Mouse (Mus musculus): ENCODE data around the gene Tbc1d10a.

DNA sequence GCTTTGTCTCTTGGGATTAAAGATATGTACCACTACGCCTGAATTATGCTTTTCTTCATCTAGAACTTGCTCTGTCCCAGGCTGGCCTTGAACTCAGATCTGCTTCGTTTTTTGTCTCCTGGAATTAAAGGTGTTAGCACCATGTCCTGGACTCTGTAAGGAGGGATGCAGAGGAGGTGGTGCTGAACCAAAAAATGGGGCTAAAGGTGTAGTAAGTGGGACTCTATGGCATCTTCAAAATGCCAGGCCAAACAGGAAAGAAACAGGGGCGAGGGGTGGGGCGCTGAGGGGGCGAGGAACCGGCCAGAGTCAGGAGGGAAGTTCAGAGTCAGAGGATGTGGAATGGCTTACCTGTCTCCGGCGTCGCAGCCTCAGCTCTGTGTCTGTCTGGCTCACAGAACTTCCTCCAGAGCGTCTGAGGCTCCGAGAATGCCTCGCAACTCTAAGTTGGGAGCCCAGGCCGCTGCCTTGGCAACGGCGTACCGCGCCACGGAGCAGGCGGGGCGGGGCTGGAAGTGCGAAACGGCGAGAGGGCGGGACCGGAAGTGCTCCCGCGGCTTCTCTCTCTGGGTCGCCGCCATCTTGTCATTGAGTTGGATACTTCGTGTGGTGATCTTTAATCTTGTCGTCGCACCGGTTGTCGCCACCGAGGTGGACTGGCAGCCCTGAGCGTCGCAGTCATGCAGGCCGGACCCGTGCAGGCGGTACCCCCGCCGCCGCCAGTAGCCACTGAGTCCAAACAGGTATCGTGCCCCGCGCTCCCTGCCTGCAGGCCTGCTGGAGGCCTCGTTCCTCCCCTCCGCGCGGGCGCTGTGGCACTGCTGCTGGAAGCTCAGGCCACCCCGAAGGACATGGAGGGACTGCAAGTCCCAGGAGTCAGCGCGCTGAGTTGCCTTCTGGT is 26.5 kb upstream of the Tbc1d10a start, which contains the start of the genes Ccdc157 and Sf3a1:
- no peak for TF ChIP-seq CTCF (IDR thresholded peaks at IDR 0.05; ENCODE audit: low read depth, low read length)
- peak; percentile 28 for TF ChIP-seq POLR2A (IDR thresholded peaks at IDR 0.05; ENCODE audit: insufficient read depth, low read length)
- no peak for TF ChIP-seq EP300 (IDR thresholded peaks at IDR 0.05; ENCODE audit: insufficient read depth, low read depth, low read length)
